ENCODE assay signal across 7 mouse cellular contexts in the genomic region with DNA sequence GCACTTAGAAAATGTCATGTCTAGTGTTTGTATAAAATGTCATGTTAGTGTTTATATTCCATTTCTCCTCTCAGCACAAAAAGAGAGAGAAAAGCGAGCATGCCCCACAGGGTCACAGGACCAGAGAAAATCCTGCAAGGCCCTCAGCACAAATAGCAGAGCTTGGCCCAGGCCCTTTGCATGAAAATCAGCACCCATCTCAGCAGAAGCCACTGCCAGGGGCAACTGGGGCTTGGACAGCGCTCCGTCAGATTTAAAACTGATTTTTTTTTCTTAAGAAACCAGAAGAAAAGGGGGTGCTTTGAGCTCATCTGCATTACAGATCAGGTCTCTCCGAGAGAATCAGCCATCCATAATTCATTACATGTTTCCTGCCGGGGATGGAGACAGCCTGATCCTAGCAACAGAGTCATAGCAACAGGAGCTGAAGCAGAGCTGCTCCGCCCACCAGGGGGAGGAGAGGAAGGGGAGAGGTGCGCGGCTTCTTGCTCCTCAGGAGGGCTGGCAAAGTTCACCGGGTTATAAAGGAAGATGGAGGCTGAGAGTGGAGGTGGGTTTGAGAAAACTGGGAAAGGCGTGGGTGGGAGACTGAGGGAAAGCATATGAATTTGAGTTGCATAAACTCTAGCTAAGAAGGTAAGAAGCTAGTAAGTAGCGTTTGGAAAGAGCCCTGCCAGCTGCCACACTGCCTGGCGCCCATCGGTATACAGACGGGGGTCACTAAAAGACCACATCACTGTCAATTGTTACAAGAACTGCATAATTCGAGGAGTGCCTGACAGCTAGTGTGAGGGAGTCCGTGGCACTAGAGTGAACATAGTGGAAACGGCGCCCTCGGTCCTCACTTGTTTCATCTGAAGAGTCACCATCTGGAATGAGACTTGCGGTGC.
DNase-seq lines count a peak whose midpoint lies in the region; ATAC-seq lines count a peak whose summit lies in the region.

No protein-coding gene starts in this region.

- 24% methylated on average over 20 of the region's 20 CpGs for WGBS in embryonic facial prominence, embryonic 10.5 days
- WGBS in hindbrain, embryonic 16.5 days: 5% methylated on average over 20 of the region's 20 CpGs
- WGBS in limb, embryonic 13.5 days: 28% methylated on average over 20 of the region's 20 CpGs

- DNase-seq in cerebellum, adult 11-12 months: peak; percentile 12
- peak; percentile 85 for DNase-seq in embryonic facial prominence, embryonic 10.5 days (ENCODE audit: low spot score)
- DNase-seq in right cerebral cortex, postnatal 36 days (ENCODE audit: low spot score in 2 of 2): peak; percentile 78 to 88
- DNase-seq in adrenal gland, adult 8-10 months: no peak

- no peaks in the 10 kb centered on the region for H3K36me3 ChIP-seq in embryonic facial prominence, embryonic 10.5 days (replicated peaks)
- no peaks in the 10 kb centered on the region for H3K36me3 ChIP-seq in hindbrain, embryonic 16.5 days (ENCODE audit: control insufficient read depth, insufficient read depth, low read length)
- no peaks in the 10 kb centered on the region for H3K36me3 ChIP-seq in limb, embryonic 13.5 days

- peaks cover 59% of the 10 kb centered on the region for H3K4me1 ChIP-seq in embryonic facial prominence, embryonic 10.5 days
- H3K4me1 ChIP-seq in hindbrain, embryonic 16.5 days (ENCODE audit: control insufficient read depth, insufficient read depth, low read depth, low read length): peaks cover 25% of the 10 kb centered on the region
- peaks cover 40% of the 10 kb centered on the region for H3K4me1 ChIP-seq in limb, embryonic 13.5 days

- H3K4me2 ChIP-seq in hindbrain, embryonic 16.5 days (ENCODE audit: low read length): peak overlapping the region; percentile 51
- peak overlapping the region; percentile 53 for H3K4me2 ChIP-seq in limb, embryonic 13.5 days (replicated peaks)

- peak overlapping the region; percentile 42 for H3K4me3 ChIP-seq in embryonic facial prominence, embryonic 10.5 days
- peak overlapping the region; percentile 27 for H3K4me3 ChIP-seq in hindbrain, embryonic 16.5 days (ENCODE audit: low read length)
- H3K4me3 ChIP-seq in limb, embryonic 13.5 days: no peak overlapping the region

- H3K27me3 ChIP-seq in embryonic facial prominence, embryonic 10.5 days (replicated peaks; ENCODE audit: low read depth, poor library complexity, severe bottlenecking): no peaks in the 10 kb centered on the region
- no peaks in the 10 kb centered on the region for H3K27me3 ChIP-seq in hindbrain, embryonic 16.5 days (replicated peaks; ENCODE audit: control insufficient read depth, insufficient read depth, low read length)
- H3K27me3 ChIP-seq in limb, embryonic 13.5 days: no peaks in the 10 kb centered on the region

- peak overlapping the region; percentile 86 for H3K27ac ChIP-seq in embryonic facial prominence, embryonic 10.5 days (replicated peaks)
- peak overlapping the region; percentile 86 for H3K27ac ChIP-seq in hindbrain, embryonic 16.5 days (ENCODE audit: low read depth, low read length)
- H3K27ac ChIP-seq in limb, embryonic 13.5 days: 0 out of 2 replicates have a peak overlapping the region, but pooled peaks have one; percentile 0

- peak; percentile 94 for ATAC-seq in hindbrain, embryonic 16.5 days
- ATAC-seq in limb, embryonic 13.5 days (ENCODE audit: low FRiP score, low read depth): peak; percentile 68; the same call in 1 of the 2 replicates
- ATAC-seq in CD4-positive, CD25-positive, alpha-beta regulatory T cell, adult 4 months: no peak

- H3K9ac ChIP-seq in hindbrain, embryonic 16.5 days (ENCODE audit: low read depth, low read length): peak overlapping the region; percentile 15; the same call in 1 of the 2 replicates
- H3K9ac ChIP-seq in limb, embryonic 13.5 days: no peak overlapping the region

- no peaks in the 10 kb centered on the region for H3K9me3 ChIP-seq in embryonic facial prominence, embryonic 10.5 days
- no peaks in the 10 kb centered on the region for H3K9me3 ChIP-seq in hindbrain, embryonic 16.5 days (ENCODE audit: control insufficient read depth, low read length)
- no peaks in the 10 kb centered on the region for H3K9me3 ChIP-seq in limb, embryonic 13.5 days

Comparison
In these comparisons a context has a peak if more than half of its experiments do, and no peak if none do; other contexts are left out.
1. H3K27ac ChIP-seq: peak in every context shown above with its lines; median percentile 86 in embryonic facial prominence, embryonic 10.5 days; 86 in hindbrain, embryonic 16.5 days; 0 in limb, embryonic 13.5 days.